Mouse (Mus musculus): ENCODE measurements around the gene Ctnna3.

The Ctnna3 gene

DNA sequence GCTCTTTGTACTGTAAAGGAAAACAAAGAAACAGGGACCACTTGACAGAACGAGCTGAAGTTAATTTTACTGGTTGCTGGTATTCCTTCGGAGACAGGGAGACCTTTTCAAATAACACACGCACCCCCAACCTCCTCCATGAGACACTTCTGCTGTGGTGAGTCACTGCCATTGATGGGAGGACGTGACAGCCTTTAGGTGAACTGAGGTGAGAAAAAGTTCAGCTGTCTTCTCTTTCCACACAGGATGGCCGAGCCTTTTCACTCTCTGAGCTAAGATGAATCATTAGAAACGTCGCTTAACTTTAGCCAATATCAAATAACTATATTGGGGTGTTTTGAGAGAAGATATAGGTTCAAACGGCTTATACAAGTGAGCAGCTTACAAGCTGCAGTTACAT lies 102.5 kb downstream of the Ctnna3 start:
- no peak for DNase-seq

DNA sequence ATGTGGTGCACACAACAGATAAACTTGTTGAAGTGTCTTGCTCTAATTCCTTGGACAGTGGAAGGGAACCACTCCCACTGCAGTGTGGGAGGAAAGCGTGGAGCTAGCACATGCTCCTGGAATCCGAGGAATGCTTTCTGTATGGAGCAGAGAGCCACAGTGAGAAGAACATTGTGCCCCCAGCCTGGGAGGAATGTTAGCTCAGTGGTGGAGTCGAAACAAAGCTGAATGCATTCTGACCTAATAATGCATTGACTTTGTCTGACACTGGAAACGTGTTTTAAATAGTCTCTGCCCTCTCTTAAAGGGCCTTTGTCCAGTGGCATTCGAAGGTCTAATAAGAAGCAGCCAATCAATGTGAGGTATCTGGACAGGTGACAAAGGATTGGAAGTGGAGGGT lies 111.9 kb downstream of the Ctnna3 start:
- DNase-seq, result no peak

DNA sequence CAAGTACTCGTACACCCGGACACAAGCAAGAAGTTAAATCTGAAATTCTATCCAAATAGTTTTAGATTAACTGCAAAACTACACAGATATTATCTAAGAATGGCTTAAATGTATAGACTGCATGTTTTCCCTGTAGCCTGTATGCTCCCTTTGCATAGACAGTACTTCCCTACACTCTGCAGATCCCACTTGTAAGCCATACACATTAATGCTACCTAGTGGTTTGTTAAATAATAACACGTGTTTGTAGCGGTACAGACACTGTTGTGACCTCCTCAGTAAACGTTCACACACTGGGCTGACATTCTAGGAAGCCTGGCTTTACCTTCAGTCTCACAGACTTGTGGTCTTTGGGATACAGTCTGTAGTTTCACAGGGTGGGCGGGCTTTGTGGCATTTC lies 112.6 kb downstream of the Ctnna3 start:
- DNase-seq, result no peak

DNA sequence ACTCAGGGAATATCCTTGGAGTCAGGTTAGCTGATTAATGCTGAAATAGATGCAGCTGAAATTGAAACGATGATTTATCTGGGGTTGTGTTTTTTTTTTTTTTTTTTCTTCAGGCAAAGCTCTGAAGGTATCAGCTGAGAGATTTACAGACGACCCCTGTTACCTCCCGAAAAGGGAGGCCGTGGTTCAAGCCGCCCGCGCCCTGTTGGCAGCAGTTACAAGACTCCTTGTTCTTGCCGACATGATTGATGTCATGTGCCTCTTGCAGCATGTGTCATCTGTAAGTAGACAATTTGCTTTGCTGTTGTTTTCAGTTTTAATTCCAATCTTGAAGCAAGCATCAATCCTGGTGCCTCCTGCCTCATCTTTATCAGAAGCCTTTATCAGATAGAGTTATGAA lies 136.8 kb downstream of the Ctnna3 start:
- DNase-seq, result no peak

DNA sequence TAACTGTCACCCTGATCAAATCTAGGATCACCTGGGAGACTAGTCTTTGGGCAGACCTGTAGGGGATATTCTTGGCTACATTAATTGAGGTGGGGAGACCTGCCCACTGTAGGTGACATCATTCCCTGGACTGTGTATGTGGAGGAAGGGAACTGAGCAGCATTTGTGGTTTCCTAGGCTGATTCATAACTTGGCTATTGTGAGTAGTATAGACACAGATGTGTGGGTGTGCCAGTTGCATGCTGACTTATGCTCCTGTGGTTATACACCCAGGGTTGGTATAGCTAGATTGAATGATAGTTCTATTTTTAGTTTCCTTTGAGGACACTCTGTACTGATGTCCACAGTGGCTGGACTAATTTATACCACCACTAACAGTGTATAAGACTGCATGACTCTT lies 141.7 kb downstream of the Ctnna3 start:
- DNase-seq, result no peak

DNA sequence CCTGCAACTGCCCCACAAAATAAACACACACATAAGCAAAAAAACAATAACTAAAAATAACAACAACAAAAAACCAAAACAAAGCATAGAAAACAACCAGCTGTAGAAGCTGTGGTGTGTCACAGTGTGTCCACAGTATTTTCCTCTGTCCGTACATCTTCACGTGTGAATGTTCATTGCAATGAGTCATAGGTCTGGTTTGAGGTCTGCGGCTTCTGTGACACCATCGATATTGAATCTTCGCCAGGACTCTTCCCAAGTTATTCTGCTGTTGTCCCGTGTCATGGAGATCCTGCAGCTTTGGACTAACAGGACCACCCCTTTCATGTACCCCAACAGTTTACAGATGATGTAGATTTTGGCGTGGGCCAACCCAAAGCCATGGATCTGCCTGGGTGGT lies 143.0 kb downstream of the Ctnna3 start:
- no peak for DNase-seq

DNA sequence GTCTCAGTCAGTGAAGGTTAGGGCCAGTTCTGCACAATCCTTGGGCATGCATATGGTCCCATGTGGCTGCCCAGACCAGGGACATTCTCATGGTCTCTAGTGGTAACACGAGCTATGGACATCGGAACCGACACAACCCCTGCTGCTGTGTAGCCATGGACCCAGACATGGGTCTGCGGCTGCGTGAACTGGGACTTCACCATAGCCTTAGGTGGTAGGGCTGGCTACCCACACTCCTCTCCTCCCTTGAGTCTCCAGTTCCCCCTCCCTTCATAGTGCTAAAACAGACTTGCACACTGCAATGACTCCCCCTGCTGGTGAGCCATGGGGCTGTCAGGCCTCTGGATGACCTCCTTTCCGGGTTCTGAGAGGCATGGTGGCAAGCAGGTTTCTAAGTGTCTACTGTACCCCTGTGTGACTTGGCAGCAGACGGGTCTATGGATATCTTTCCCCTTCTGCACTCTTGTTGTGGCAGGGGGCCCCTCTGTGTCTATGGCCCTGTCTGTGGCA lies 144.3 kb downstream of the Ctnna3 start:
- peak; percentile 37 to 41 for DNase-seq

DNA sequence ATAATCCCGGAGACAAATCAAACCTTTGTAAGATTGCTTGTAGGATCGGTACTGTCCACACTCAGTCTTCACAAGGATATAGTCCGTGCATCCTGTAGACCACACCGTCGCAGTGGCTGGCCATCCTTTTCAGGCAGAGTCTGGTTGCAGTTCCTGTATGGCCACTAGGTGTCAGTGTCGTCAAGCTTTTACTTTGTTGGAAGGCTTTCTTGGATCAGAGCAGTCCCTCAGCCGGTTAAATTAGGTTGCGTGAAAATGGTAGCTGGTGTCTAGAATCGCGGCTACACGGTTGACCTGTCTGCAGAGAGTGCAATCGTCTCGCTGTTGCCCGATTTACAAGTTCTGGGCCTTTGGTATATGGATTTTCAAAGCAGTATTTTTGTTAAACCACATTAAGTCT lies 152.7 kb downstream of the Ctnna3 start:
- peak; percentile 93 to 95 for DNase-seq

DNA sequence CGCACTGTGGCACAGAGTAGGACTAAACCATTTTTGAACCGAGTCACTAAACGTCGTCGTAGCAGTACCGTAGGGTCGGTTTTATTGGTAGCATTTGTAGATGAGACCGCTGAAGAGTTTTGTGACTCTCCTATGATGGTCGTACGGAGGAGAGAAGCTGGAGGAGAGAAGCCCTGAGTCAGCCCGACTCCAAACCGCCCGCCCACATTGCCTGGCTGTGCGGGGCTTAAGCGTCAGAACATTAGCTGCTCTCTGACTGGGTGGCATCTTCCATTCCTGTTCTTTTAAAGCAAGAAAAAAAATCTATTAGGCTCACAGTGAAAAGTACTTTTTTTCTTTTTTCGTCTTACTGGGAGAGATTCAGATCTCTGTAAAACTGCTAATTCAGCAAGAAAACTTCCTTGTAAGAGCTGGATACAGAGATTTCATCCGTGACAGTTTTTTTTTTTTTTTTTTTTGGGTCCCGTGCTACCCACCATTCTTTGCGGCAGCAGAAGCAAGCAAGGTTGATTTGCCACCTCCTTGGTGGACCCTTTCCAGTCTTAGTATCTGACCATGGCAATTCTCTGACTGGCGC lies 154.0 kb downstream of the Ctnna3 start:
- no peak for DNase-seq

DNA sequence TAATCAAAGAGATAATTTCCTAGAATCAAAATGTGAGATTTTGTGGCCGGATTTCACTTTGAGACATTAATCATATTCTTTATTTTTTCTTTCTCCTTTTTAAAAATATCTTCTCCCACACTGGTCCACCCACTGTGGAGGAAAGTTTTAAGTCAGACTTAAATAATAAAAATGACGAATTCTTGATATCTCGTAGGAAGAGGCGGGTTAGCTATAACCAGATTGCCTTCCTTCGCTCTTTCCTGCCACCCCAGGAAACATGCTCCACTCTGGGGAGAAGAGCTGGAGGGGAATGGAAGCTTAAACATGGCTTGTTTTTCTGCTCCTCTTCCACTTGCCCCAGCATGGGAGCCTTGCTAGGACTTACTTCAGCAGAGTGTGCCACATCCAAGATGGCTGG lies 169.5 kb downstream of the Ctnna3 start:
- no peak for DNase-seq

DNA sequence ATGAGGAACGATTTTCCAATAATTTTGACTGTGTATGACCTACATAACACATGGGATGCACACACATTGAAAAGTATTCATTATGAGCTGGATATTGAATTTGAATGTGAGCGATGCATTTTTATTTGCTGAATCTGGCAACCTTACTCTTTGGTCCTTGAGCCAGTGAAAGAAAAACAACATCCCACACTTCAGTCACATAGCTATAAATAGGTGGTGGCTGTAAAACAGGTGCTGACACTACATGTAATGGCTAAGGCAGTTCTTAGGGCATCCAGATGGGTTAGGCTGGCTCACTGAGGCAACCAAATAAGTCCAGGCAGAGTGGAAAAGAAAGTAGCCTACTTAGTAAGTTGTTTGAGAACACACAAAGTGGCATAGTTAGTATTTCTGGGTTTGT lies 171.3 kb downstream of the Ctnna3 start:
- no peak for DNase-seq

DNA sequence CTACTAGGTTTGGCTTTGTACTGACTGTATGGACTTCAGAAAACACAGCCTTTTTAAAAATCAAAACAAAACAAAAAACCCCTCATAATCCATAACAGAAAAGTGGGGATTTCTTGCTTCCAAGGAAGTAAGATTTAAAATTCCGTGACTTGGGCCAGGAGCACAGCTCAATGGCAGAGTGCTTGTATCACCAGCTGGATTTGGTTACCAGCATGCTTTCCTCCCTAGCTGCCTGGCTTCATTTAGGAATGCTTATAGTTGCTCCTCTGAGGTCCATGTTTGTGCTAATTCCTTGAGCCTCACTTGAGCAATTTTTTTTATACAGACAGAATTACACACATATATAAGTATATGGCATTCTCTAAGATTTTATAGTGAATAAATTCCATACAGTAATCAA lies 198.6 kb downstream of the Ctnna3 start:
- no peak for DNase-seq

DNA sequence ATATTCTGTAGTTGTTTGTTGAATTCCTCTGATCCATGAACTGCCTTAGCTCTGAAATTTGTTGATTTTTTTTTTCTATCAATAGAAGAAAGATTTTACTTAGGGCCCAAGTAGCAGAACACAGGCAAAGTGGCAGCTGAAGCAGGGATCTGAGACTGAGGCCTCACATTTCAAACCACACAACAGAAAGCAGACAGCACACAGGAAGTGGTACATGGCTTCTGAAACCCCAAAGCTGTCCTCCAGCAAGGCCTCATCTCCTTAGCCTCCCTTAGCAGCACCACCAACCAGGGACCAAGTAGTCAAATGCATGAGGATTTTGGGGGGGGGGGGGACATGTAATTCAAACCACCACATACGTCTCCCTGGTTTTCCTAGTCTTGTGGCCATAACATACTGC lies 204.0 kb downstream of the Ctnna3 start:
- no peak for DNase-seq

DNA sequence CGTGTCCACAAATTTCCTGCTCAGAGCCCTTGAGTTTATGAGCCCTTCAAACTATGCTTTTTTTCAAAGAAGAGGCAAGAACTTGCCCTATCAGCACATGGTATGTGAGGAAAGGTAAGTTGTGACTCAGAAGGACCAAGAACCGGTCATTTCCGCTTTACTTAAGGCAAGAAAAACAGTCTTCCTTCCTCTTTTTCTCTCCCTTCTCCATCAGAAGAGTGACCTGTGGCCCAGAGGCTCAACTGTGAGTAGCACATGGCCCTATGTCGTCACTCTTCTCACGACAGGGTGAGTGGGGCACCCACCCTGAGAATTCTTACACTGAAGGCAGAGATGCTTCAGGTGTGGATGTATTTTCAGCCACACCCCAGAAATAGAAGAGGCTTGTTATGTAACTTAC lies 208.1 kb downstream of the Ctnna3 start:
- no peak for DNase-seq

DNA sequence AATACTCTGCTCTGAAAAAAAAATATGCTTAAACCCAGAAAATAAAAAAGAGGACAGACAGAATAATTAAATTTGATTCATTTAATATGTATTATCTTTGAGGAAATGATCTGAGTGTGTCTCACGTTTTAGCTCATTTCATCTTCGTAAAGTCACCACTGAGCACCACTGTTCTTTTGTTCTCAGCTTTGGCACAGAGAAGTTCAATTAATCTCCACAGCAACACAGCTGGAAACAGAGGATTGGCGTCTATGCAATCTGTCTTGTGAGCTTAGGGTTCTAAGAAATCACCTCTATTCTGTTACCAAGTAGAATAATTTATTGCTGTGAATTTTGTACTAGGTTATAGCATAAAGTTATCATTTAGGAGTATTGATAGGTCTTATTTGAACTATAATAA lies 217.4 kb downstream of the Ctnna3 start:
- DNase-seq, result no peak

DNA sequence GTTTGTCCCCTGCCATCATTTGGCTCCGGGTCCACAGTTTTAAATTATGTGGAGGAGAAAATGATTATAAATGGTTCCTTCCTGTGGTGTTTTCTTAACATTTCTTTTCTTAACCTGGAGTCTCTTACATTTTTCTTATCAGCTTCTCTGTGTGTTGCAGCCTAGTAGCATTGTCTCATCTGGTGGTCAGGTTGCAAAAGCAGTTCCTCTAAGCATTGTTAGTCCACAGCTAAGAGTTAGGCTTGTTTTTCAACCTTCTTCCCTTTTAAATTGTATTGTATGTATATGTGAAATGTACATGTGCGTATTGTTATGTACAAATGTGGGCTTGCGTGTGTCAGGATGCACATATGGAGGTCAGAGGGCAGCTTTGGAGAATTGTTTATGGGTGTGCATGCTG lies 220.4 kb downstream of the Ctnna3 start:
- no peak for DNase-seq

DNA sequence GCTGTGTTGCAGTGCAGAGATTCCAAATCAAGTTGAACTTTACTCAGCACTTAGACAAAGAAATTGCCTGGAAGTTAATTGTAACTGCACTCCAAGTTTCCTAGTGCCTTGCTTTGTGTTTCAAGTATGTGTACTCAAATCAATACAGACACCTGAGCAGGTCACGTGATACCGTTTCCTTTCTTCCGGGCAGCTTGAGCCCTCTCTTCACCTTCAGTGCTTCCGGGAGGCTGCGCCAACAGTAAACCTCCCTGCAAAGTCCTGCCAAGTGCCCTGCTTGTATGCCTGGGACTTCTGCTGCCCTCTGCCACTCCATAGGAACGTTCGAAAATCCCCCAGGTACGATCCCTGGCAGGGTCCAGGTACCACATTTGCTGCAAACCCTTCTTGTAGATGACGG lies 223.0 kb downstream of the Ctnna3 start:
- DNase-seq, result peak; percentile 29 to 33

DNA sequence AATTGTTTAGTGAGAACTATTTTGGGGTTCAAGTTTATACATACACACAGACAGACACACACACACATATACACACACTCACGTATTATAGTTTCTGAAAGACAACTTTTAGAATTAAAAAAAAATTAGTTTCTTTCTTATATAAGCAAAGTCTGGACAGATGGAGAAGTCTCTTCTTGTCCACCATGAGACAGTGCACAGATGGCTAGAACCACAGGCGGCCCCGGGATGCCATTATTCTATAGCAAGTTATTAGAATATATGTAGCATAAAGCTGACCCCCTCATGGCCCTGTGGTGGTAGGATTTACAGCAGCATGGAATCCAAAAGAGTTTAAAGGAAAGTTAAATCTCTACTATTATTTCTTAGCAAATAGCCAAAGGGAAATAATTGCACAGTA lies 223.7 kb downstream of the Ctnna3 start:
- DNase-seq, result peak; percentile 29 to 44

DNA sequence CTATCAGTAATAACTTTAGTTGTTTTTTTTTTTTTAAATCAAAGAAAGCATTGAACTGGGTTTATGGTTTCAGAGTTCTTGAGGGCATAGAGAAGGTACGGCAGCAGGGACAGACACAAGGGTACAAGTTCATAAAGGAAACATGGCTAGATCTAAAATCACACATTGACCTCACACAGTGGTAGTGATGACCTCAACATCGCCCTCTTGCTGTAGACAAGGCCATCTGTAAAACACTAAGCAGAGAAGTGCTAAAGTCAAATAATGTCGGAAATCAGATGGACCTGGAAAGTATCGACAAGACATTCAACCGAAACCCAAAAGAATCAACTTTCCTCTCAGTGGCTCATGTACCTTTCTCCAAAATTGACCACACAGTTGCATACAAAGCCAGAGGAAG lies 224.7 kb downstream of the Ctnna3 start:
- no peak for DNase-seq

DNA sequence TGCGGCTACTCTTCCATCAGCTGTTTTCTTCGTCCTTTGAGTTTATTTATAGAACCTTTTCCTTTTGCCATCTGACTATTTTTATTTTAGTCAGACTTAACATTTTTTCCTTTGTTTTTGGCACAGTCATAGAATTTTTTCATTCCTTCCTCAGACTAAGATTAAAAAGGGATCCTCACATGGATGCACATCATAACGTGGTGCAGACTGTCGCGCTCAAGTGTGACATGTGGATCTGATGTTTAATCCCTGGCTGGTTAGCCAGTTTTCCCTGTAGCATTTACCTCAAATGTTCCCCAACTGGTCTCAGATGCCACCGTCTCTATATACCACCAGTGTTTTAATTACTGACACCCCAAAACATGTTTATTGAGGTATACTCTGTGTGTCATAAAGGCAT lies 246.4 kb downstream of the Ctnna3 start:
- DNase-seq, result no peak

DNA sequence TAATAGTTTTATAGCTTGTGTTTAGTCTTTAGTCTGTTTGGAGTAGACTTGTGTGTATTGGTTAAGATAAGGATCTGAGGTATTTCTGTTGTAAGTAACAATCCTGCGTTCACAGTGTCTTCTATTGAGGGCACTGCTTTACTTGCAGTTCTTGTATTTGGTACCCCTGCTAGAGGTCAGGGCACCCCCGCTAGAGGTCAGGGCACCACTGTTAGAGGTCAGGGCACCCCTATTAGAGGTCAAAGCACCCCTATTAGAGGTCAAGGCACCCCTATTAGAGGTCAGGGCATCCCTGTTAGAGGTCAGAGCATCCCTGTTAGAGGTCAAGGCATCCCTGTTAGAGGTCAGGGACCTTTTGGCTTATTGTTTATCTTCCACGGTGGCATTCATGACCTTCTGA lies 259.3 kb downstream of the Ctnna3 start:
- no peak for DNase-seq

DNA sequence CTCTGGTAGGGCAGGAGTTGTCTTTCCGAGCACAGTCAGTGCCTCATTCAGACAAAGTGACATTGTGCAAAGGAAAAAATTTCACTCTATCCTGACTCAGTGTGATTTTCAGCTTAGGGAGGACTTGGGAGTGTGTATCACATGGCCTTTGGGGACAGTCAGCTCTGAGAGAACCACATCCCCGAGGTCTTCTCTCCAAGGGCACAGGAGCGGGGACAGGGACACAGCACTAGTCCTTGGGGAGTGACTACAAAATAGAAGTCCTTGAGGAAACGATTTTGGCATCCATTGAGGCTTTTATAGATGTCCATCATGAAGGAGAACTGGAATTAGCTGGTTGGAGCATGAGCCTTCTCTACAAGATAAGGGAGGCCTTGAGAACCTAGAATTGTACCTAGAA lies 259.8 kb downstream of the Ctnna3 start:
- DNase-seq, result no peak

DNA sequence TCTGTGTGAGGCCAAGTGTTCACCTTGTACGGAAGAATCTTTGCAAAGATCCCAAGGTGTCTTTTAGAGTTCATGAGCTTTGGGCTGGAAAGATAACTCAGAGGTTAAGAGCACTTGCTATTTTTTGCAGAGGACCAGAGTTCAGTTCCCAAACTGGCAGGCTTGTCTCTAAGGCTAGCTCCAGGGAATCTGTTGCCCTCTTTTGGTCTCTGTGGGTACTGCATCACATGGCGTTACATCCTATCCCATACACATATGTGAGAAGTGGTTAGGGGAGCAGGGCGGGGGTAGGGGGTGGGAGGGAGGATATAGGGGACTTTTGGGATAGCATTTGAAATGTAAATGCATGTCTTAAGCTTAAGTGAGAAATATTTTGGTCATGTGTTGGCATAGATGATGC lies 262.1 kb downstream of the Ctnna3 start:
- peak; percentile 38 to 45 for DNase-seq

DNA sequence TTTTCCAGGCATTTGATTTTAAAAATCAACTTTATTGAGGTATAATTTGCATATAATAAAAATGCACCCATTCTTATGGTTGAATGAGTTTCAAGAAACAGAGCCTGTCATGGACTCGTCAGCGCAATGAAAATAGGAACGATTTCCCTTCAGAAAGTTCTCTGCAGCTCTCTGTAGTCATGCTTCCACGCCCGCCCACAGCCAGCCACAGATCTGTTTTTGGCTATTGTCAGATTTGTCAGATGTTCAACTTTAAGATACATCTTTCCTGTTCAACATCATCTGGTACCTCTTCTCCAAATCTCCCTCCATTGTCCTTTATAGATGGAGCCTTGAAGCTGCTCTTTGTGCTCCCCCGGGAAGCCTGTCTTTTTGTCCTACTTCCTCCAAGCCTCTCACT lies 280.3 kb downstream of the Ctnna3 start:
- no peak for DNase-seq

DNA sequence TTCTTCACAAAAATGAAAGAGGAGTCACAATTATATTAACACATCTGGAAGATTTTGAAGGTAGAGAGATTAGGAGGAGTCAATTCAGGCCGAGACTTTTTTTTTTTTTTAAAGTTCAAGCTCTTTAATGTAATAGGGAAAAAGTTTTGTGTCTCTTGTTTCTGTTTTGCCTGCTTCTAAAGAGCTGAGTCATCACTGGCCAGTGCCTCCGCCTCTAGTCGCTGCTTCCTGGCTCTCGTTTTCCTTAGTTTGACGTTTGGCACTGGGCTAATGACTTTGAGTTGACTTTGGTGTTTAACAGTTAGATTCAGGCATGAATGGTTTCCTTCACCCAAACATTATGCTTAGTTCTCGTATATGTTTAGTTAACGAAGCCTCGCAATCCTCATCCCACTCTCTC lies 282.6 kb downstream of the Ctnna3 start:
- no peak for DNase-seq

DNA sequence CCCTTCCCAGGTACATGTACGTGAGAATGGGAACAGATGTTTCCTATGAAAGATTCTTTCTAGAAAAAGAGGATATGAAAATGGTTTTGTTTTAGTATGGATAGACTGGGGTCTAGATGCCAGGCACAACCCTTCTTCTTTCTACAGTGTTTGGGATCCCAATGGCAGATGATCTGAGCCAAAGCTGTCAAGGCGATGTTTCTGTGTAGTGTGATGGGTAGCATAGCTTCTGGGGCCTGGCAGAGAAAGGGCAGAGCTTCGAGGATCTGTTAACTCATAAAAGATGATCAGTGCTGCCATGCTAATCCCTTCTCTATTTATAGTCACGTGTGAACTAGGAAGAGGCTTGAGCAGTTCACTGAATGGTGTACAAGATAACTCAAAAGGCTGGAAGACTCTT lies 284.3 kb downstream of the Ctnna3 start:
- peak; percentile 75 to 82 for DNase-seq

Measured in cerebellum, postnatal 10 days (tissue).